Mouse (Mus musculus) lung, embryonic 16.5 days (tissue): ENCODE measurements at regions not wholly inside any gene's neighbourhood (a gene's known extent, or its start where the extent isn't known, plus 50 kb on each side); places are given as distances from the start of the nearest gene placed in this dataset.

Experiments used
- ATAC-seq: fragments of 200-750 bp; cut with Nextera tagmentation; 2 replicates; pipeline ENCODE4 v1.8.0; 2017; ENCODE audit warnings: low read depth, mild to moderate bottlenecking, moderate library complexity
- H3K27ac ChIP-seq: fragments of 300-500 bp; sonication (generic); 2 replicates; pipeline ENCODE4 v1.5.1; 2014; ENCODE audit warnings: mild to moderate bottlenecking, control low read depth, low read length
- H3K27me3 ChIP-seq: fragments of 300-500 bp; sonication (generic); 2 replicates; pipeline ENCODE4 v1.6.1; 2014; ENCODE audit warnings: low read depth, low read length, mixed read lengths; ENCODE audit not compliant: control insufficient read depth, insufficient read depth
- H3K36me3 ChIP-seq: fragments of 300-500 bp; sonication (generic); 2 replicates; pipeline ENCODE4 v1.6.1; 2014; ENCODE audit warnings: low read length; ENCODE audit not compliant: control insufficient read depth, insufficient read depth
- H3K4me1 ChIP-seq: fragments of 300-500 bp; sonication (generic); replicated peaks from 2 replicates; pipeline ENCODE4 v1.6.1; 2014; ENCODE audit warnings: low read length, mixed read lengths; ENCODE audit not compliant: control insufficient read depth, insufficient read depth
- H3K4me2 ChIP-seq: fragments of 300-500 bp; sonication (generic); 2 replicates; pipeline ENCODE4 v1.6.1; 2014; ENCODE audit warnings: low read depth, low read length, control low read depth
- H3K4me3 ChIP-seq: fragments of 300-500 bp; sonication (generic); 2 replicates; pipeline ENCODE4 v1.5.1; 2014; ENCODE audit warnings: mild to moderate bottlenecking, low read length, control low read depth
- H3K9ac ChIP-seq: fragments of 300-500 bp; sonication (generic); 2 replicates; pipeline ENCODE4 v1.6.1; 2014; ENCODE audit warnings: low read length, control low read depth
- H3K9me3 ChIP-seq: fragments of 300-500 bp; sonication (generic); 2 replicates; pipeline ENCODE4 v1.6.1; 2016; ENCODE audit warnings: low read length; ENCODE audit not compliant: control insufficient read depth
- WGBS: fragments of 180-500 bp; shearing (Covaris S2); extraction: QIAGEN DNeasy Blood & Tissue Kit; methylation state at CpG from one replicate; pipeline ENCODE4 v1.1.7; 2014; 5-methylcytosine and 5-hydroxymethylcytosine counted together

DNA sequence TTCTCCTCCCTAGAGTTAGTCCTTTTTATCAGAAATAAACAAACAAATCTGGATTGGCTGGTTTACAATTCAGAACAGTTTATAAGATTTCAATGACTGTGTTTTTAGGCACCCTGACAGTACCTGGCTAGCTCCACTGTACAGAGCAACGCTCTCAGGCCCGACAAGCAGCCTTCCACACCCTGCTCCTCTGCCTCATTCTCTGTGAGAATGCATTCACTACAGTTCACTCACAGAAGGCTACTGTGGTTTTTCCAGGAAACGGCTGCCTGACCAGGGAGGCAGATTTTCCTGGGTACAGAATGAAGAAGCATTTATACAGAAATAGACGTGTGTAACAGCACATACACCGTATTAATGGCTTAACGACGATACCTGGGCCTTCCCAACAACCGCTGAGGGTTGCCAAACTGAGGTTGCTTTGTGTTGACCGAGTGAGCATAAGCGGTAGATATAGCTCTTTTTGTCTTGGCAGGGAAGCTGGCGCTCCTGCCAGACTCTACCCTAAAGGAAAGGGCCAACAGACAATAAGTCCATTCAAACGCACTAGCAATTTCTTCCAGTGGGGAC is 70.8 kb upstream of the Nfe2l3 start:
- no peaks in the 10 kb centered on the region for H3K36me3 ChIP-seq
- H3K9ac ChIP-seq: no peak overlapping the region
- H3K27ac ChIP-seq: no peak overlapping the region
- 64% methylated on average over 12 of the region's 12 CpGs for whole genome bisulfite sequencing
- H3K4me2 ChIP-seq: no peak overlapping the region
- no peaks in the 10 kb centered on the region for H3K9me3 ChIP-seq
- no peaks in the 10 kb centered on the region for H3K27me3 ChIP-seq
- peaks cover 5% of the 10 kb centered on the region; the same call in 1 of the 2 replicates for H3K4me1 ChIP-seq
- no peak for ATAC-seq
- no peak overlapping the region for H3K4me3 ChIP-seq

DNA sequence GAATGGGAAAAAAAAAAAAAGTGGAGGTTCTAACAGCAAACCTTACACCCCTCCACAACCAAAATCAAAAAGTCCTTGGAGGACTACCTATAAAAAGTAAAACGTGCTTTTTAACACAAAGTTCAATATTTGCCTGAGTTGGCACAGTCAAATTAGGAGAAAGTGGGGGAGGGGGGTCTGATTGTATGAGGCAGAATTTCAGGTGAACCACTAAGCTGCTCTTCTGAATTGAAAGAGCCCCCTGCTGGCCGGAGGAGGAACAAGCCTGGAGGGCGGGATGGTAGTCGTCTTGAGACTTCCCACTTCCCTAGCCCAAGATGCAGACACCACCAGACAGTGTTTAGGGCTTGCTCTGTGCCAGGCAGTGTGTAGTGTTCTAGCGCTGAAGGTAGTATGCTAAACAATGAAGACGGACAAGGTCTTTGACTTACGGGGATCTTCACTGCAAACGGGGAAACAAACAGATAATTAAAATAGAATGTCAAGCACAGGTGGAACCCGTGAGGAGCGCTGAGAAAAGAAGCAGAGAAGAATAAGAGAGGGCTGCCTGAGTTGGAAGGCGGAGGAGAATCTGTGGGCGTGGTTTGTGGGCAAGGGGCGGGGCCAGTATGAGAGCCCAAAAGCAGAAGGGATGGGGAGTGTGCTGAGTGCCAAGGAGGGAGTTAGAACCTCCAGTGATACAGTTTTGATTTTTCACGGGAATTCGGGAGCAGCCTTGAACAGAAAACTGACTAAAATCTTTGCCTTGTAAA is 69.8 kb upstream of the Nfe2l3 start:
- WGBS: 5% methylated on average over 15 of the region's 15 CpGs
- Histone ChIP-seq H3K4me2 (peak overlapping the region; percentile 50), H3K4me1 (peaks cover 5% of the 10 kb centered on the region; the same call in 1 of the 2 replicates), H3K9me3 (no peaks in the 10 kb centered on the region), H3K27ac (no peak overlapping the region), H3K9ac (no peak overlapping the region), H3K36me3 (no peaks in the 10 kb centered on the region), H3K4me3 (peak overlapping the region; percentile 34), H3K27me3 (no peaks in the 10 kb centered on the region)
- ATAC-seq: peak; percentile 82

DNA sequence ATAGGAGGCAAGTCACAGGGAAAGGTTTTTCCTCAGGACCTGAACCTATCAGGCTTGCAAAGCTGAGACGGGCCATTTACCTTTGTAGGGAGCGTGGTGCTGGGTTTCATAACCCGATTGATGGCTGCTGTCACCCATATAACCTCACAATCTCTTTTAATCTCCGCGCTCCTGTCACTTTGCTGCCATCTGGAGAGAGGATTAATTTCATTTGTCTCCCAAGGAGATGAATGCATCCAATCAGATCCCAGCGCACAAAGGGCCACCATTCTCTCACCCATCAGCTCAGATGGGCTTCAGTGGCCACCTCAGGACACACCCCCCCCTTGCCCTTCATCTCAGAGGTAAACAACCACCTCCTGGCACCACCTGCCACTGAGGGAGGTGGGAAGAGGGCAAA is 67.7 kb upstream of the Nfe2l3 start:
- Histone ChIP-seq H3K4me2 (no peak overlapping the region), H3K9ac (no peak overlapping the region), H3K27me3 (no peaks in the 10 kb centered on the region), H3K4me3 (no peak overlapping the region), H3K4me1 (peaks cover 5% of the 10 kb centered on the region; the same call in 1 of the 2 replicates), H3K27ac (no peak overlapping the region), H3K36me3 (no peaks in the 10 kb centered on the region), H3K9me3 (no peaks in the 10 kb centered on the region)
- ATAC-seq: no peak
- WGBS: 59% methylated on average over 6 of the region's 6 CpGs

DNA sequence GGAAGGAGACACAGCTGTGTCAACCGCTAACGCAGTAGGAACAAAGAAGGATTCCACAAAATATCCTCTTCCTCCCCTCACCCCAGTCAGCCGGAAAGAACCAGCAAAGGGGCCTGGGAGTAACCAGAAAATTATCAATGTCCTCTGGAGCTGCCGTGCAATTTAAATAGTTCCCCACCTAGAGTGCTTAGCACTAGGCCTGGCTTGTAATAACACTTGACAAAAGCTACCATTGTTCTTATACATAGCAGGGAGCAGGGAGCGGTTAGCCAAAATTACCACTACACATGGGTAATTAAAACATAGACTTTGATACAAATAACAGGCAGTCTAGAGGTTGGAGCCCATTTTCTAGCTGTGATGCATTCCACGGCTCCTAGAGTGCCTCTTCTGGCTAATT is 62.7 kb upstream of the Nfe2l3 start:
- H3K9ac ChIP-seq: no peak overlapping the region
- WGBS: 54% methylated on average over 6 of the region's 6 CpGs
- H3K4me1 ChIP-seq: no peaks in the 10 kb centered on the region
- no peaks in the 10 kb centered on the region for H3K36me3 ChIP-seq
- no peaks in the 10 kb centered on the region for H3K9me3 ChIP-seq
- H3K27ac ChIP-seq: no peak overlapping the region
- no peak overlapping the region for H3K4me3 ChIP-seq
- H3K4me2 ChIP-seq: no peak overlapping the region
- ATAC-seq: no peak
- no peaks in the 10 kb centered on the region for H3K27me3 ChIP-seq

DNA sequence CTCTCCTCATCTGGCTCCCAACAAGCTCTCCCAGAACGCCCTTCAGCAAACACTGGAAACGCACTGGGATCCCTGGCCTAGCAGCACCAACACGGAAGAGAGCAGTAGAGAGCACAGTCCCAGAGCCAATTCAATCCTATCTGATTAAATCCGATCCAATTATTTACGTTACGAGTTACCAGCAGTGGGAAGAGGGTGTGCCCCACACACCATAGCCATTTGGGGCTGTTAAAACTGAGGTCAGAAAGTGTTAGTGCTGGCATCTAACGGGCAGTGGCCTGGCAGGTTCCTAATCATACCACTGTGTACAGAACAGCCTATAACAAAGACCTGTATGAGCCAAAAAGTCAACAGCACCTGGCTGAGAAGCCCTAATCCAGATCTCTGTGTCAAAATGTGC is 60.1 kb upstream of the Nfe2l3 start:
- Histone ChIP-seq H3K4me1 (no peaks in the 10 kb centered on the region), H3K36me3 (no peaks in the 10 kb centered on the region), H3K4me2 (no peak overlapping the region), H3K27ac (no peak overlapping the region), H3K9ac (no peak overlapping the region), H3K9me3 (no peaks in the 10 kb centered on the region), H3K4me3 (no peak overlapping the region), H3K27me3 (no peaks in the 10 kb centered on the region)
- 32% methylated on average over 7 of the region's 7 CpGs for WGBS
- ATAC-seq: no peak

DNA sequence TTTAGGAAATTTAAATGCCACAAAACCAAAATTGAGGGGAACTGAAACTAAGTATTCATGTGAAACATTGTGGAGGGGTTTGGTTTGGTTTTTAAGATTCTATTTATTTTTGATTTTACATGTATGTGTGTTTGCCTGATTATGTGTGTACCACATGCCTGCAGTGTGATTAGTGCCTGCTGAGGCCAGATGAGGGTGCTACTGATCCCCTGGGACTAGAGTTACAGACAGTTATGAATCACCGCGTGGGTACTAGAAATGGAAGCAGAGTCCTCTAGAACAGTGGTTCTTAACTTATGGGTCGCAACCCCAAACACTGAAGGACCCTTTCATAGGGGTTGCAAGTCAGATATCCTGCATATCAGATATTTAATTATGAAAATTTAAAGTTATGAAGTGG is 54.0 kb upstream of the Nfe2l3 start:
- H3K36me3 ChIP-seq: no peaks in the 10 kb centered on the region
- no peak for ATAC-seq
- 80% methylated on average over 3 of the region's 3 CpGs for WGBS

DNA sequence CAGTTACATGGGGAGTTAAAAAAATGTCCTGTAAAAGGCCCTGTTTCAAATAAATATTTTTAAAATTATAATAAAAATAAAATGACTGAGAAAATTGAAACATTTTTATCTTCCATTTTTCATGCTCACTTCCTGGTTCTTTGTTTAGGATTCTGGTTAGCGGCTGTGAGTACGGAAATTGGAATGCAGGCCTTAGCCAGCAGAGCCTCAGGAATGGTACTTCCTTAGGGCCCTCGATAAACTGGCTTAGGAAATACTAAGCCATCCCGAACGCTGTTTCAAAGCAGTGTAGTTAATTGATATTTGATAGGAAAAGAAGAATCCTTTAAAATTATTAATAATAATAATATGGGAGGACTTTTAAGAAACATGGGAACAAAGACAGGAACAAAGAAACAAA is 53.4 kb upstream of the Nfe2l3 start:
- Histone ChIP-seq H3K9me3 (no peaks in the 10 kb centered on the region), H3K4me2 (peak overlapping the region; percentile 71), H3K4me3 (peak overlapping the region; percentile 53), H3K27ac (no peak overlapping the region; the same call in 1 of the 2 replicates), H3K4me1 (peaks cover 4% of the 10 kb centered on the region; the same call in 1 of the 2 replicates), H3K9ac (peak overlapping the region; percentile 77), H3K36me3 (no peaks in the 10 kb centered on the region), H3K27me3 (no peaks in the 10 kb centered on the region)
- ATAC-seq: 0 out of 2 replicates have a peak, but pooled peaks have one; percentile 46
- 5% methylated on average over 5 of the region's 5 CpGs for WGBS

More for the DNA sequence above, 54.0 kb upstream of the Nfe2l3 start:
- H3K9ac ChIP-seq: no peak overlapping the region
- no peaks in the 10 kb centered on the region for H3K27me3 ChIP-seq
- peaks cover 4% of the 10 kb centered on the region; the same call in 1 of the 2 replicates for H3K4me1 ChIP-seq
- H3K9me3 ChIP-seq: no peaks in the 10 kb centered on the region
- H3K4me3 ChIP-seq: no peak overlapping the region
- H3K4me2 ChIP-seq: no peak overlapping the region
- H3K27ac ChIP-seq: no peak overlapping the region

DNA sequence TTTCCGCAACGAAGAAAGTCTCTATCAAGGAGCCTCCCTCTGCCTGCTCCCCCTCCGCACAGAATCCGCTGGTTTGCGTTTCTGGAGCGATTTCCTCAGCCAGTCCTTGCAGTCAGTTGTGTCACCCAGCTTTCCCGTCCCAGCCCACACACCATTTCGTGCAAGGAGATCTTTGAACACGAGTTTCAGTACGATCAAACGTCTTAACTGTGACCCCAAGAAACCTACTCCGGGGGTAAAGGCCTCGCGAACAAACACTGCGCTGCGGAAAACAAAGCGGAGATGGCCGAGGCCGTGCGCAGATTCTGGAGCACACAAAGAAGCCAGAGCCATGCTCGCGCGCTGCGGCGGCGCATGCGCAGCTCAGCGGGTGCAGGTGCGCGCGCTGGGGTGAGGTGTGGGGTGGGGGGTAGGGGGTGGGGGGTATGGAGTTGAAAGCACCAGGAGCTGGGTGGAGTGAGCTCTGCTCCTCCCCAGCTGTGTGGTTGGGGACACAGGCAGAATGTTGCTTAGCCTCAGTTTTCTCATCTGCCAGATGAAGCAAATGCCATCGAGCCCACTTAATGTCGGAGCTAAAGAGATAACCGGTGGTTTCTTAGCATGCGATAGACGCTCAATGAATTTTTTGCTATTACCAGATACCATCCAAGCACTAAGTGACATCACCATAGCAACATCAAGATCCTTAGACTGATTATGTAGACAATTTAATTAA is 52.8 kb upstream of the Nfe2l3 start:
- ATAC-seq: peak; percentile 70
- no peaks in the 10 kb centered on the region for H3K36me3 ChIP-seq
- peak overlapping the region; percentile 71 for H3K4me2 ChIP-seq
- no peaks in the 10 kb centered on the region for H3K9me3 ChIP-seq
- H3K4me1 ChIP-seq: peaks cover 7% of the 10 kb centered on the region; the same call in 1 of the 2 replicates
- no peaks in the 10 kb centered on the region for H3K27me3 ChIP-seq
- peak overlapping the region; percentile 82 for H3K27ac ChIP-seq
- 3% methylated on average over 36 of the region's 36 CpGs for WGBS
- peak overlapping the region; percentile 53 for H3K4me3 ChIP-seq
- peak overlapping the region; percentile 77 for H3K9ac ChIP-seq

DNA sequence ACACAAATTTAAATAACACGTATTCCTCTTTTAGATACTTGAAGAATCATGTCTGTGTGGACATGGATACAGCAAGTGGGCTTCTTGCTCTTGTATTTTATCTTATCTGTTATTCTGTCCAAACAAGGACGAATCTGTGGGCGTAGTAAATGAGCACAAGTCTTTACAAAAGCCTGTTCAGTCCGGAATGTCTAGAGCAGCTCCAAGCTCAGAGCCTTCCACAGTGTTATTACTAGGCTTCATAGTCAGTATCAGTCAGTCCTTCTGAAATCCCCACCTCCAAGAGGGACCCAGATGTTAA is 52.2 kb upstream of the Nfe2l3 start:
- peaks cover 7% of the 10 kb centered on the region; the same call in 1 of the 2 replicates for H3K4me1 ChIP-seq
- H3K27ac ChIP-seq: no peak overlapping the region
- no peak for ATAC-seq
- WGBS: 57% methylated on average over 4 of the region's 4 CpGs
- no peak overlapping the region for H3K4me2 ChIP-seq
- H3K27me3 ChIP-seq: no peaks in the 10 kb centered on the region
- H3K4me3 ChIP-seq: no peak overlapping the region; the same call in 1 of the 2 replicates
- H3K9ac ChIP-seq: no peak overlapping the region
- H3K36me3 ChIP-seq: no peaks in the 10 kb centered on the region
- H3K9me3 ChIP-seq: no peaks in the 10 kb centered on the region
